Mouse (Mus musculus) midbrain, embryonic 13.5 days (tissue): ENCODE data around the gene Mrps21. TPM values are rescaled to one million over a fixed set of nuclear protein-coding genes. Genes with fewer than 3 reads are reported as not detected.
A peak's percentile ranks its signal among the peaks of the same experiment; 100 is the strongest.
"Not testable (repeated sequence)": the region's sequence is repeated elsewhere in the genome, so short reads cannot be mapped to it uniquely, and the experiment has no call there.

ENCODE experiments used
- ATAC-seq: fragments of 200-750 bp; cut with Nextera tagmentation; 2 replicates; pipeline ENCODE4 v1.8.0; 2017; ENCODE audit warnings: mild to moderate bottlenecking, moderate TSS enrichment, moderate library complexity
- H3K27ac ChIP-seq: fragments of 300-500 bp; sonication (generic); 2 replicates; pipeline ENCODE4 v1.5.1; 2015; ENCODE audit warnings: inconsistent platforms, mild to moderate bottlenecking, moderate library complexity
- H3K27me3 ChIP-seq: fragments of 300-500 bp; sonication (generic); 2 replicates; pipeline ENCODE4 v1.6.1; 2015; ENCODE audit warnings: mild to moderate bottlenecking, inconsistent platforms
- H3K36me3 ChIP-seq: fragments of 300-500 bp; sonication (generic); 2 replicates; pipeline ENCODE4 v1.6.1; 2015; ENCODE audit warnings: mild to moderate bottlenecking, inconsistent platforms
- H3K4me1 ChIP-seq: fragments of 300-500 bp; sonication (generic); replicated peaks from 2 replicates; pipeline ENCODE4 v1.6.1; 2015; ENCODE audit warnings: inconsistent platforms
- H3K4me2 ChIP-seq: fragments of 300-500 bp; sonication (generic); replicated peaks from 2 replicates; pipeline ENCODE4 v1.6.1; 2015; ENCODE audit warnings: moderate library complexity, mild to moderate bottlenecking, inconsistent platforms
- H3K4me3 ChIP-seq: fragments of 300-500 bp; sonication (generic); replicated peaks from 2 replicates; pipeline ENCODE4 v1.5.1; 2015; ENCODE audit warnings: mild to moderate bottlenecking, inconsistent platforms
- H3K9ac ChIP-seq: fragments of 300-500 bp; sonication (generic); replicated peaks from 2 replicates; pipeline ENCODE4 v1.6.1; 2015; ENCODE audit warnings: mild to moderate bottlenecking, inconsistent platforms
- H3K9me3 ChIP-seq: fragments of 300-500 bp; sonication (generic); 2 replicates; pipeline ENCODE4 v1.6.1; 2016; ENCODE audit warnings: mild to moderate bottlenecking, inconsistent platforms
- WGBS: fragments of 180-500 bp; shearing (Covaris S2); methylation state at CpG from one replicate; pipeline ENCODE4 v1.1.7; 2015; 5-methylcytosine and 5-hydroxymethylcytosine counted together
- polyA plus RNA-seq: library from polyadenylated mRNA; unstranded; fragments of >200 nt; fragmentation: Nextera tagmentation; extraction: Ambion mirVana; gene quantifications from 2 replicates; pipeline ENCODE4 v1.2.1, GENCODE M21; 2015

Gene Mrps21
- polyA plus RNA-seq, 1 experiment from 2014 or later: 340 TPM

GRCm38 (mm10) chr3:95901616-95902372, 30.5 kb upstream of the Mrps21 start:
- Histone ChIP-seq H3K27me3 (peaks cover 28% of the 10 kb centered on the region), H3K36me3 (peaks cover 6% of the 10 kb centered on the region; the same call in 1 of the 2 replicates), H3K27ac (no peak overlapping the region), H3K9me3 (no peaks in the 10 kb centered on the region), H3K4me3 (no peak overlapping the region), H3K4me1 (peaks cover 28% of the 10 kb centered on the region), H3K9ac (no peak overlapping the region), H3K4me2 (no peak overlapping the region)
- no peak for ATAC-seq
- WGBS: 68% methylated on average over 9 of the region's 9 CpGs

DNA sequence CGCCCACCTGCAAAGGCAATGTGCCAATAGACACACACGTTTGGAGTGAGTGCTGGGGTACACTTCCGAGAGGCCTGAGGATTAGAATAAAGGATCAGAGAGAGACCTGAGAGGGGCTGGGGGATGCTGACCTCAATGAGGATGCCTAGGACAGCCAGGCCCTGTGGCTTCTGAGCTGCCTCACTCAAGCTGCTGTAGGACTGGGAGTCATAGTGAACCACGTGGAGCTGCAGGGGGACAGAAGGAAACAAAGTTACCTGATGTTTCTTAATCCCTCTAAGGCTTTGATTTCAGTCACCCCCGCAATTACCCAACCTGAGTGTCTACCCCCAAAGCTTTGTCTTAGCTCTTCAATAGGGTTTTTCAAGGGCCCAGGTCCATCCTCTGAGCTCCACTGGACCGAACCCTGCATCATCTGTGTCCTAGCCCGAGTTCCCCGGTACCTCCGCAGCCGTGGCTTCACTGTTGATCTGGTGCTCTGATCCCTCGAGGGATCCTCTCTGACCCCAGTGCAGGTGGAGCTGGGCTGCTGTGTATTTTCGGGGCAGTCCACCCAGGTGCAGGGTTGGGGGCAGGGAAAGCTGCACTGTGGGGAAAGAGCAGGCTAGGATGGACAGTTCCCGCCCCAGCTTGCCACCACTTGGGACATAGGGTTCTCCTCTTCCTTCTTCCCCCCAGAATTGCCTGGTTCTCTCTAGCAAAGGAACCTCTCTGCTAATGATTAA, 28.6 kb upstream of the Mrps21 start:
- H3K27me3 ChIP-seq: peaks cover 24% of the 10 kb centered on the region
- WGBS: 75% methylated on average over 13 of the region's 13 CpGs
- H3K36me3 ChIP-seq: peaks cover 6% of the 10 kb centered on the region; the same call in 1 of the 2 replicates
- H3K4me3 ChIP-seq: no peak overlapping the region
- H3K9me3 ChIP-seq: no peaks in the 10 kb centered on the region
- ATAC-seq: no peak
- H3K4me2 ChIP-seq: no peak overlapping the region
- H3K9ac ChIP-seq: 0 out of 2 replicates have a peak overlapping the region, but pooled peaks have one; percentile 2
- H3K4me1 ChIP-seq: peaks cover 24% of the 10 kb centered on the region
- H3K27ac ChIP-seq: no peak overlapping the region

DNA sequence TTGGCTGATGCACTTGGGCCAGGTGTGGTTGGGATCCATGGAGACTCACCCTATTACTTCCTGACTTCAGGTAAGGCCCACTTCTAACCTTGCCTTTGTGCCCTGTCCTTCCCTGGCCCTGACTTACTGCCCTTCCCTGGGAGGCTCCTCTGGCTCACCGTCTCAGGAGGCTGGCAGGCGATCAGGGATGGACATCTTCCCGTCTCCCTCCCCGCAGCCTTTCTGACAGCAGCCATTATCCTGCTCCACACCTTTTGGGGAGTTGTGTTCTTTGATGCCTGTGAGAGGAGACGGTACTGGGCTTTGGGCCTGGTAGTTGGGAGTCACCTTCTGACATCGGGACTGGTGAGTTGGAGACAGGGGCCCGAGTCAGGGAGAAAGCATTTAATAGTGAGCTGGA, 24.2 kb upstream of the Mrps21 start:
- peaks cover 29% of the 10 kb centered on the region for H3K4me1 ChIP-seq
- peak overlapping the region; percentile 84 for H3K4me2 ChIP-seq
- H3K27me3 ChIP-seq: 0 out of 2 replicates have a peak, but pooled peaks cover 10% of the 10 kb centered on the region
- not testable (repeated sequence) for H3K27ac ChIP-seq, H3K36me3 ChIP-seq, H3K4me3 ChIP-seq, H3K9ac ChIP-seq, H3K9me3 ChIP-seq, ATAC-seq
- WGBS: 84% methylated on average over 7 of the region's 7 CpGs

DNA sequence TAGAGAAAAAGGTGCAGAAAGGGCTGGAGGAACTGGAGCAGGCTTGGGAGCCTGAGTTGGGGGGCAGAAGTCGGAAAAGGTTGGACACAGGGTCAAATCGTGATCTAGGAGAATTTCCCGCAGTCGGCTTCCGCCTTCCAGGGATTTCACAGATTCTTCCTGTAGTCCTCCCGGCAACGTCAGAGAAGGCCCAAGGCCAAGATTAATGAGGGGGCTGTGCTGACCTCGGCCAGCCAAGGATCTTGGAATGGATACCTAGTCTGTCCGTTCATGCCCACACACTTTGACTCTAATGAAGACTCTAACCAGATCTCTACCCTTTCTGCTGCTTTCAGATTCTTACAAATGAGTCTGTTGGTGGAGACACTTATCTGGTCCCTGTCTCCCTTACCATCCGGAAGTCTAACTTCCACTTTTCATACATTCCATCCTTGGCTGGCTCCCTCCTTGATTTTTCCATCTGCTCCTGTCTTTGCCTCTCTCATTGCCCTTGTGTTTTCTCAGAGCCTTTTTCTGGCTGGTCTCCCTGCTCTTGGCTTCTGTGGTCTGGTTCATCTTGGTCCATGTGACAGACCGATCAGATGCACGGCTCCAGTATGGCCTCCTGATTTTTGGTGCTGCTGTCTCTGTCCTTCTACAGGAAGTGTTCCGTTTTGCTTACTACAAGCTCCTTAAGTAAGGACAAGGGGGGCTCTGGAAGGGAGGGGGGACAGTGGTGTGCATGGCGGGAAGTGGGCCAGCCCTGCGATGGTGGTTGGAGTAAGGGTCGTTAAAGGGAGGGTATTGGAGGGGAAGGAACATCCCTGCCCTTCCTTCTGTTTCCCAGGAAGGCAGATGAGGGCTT, 23.2 kb upstream of the Mrps21 start:
- H3K4me2 ChIP-seq: peak overlapping the region; percentile 84
- H3K4me3 ChIP-seq: peak overlapping the region; percentile 67
- peaks cover 29% of the 10 kb centered on the region for H3K4me1 ChIP-seq
- H3K36me3 ChIP-seq: peaks cover 6% of the 10 kb centered on the region; the same call in 1 of the 2 replicates
- WGBS: 17% methylated on average over 16 of the region's 16 CpGs
- 0 out of 2 replicates have a peak, but pooled peaks cover 10% of the 10 kb centered on the region for H3K27me3 ChIP-seq
- peak overlapping the region; percentile 42 for H3K27ac ChIP-seq
- peak overlapping the region; percentile 82 for H3K9ac ChIP-seq
- ATAC-seq: 0 out of 2 replicates have a peak, but pooled peaks have one; percentile 4
- no peaks in the 10 kb centered on the region for H3K9me3 ChIP-seq

DNA sequence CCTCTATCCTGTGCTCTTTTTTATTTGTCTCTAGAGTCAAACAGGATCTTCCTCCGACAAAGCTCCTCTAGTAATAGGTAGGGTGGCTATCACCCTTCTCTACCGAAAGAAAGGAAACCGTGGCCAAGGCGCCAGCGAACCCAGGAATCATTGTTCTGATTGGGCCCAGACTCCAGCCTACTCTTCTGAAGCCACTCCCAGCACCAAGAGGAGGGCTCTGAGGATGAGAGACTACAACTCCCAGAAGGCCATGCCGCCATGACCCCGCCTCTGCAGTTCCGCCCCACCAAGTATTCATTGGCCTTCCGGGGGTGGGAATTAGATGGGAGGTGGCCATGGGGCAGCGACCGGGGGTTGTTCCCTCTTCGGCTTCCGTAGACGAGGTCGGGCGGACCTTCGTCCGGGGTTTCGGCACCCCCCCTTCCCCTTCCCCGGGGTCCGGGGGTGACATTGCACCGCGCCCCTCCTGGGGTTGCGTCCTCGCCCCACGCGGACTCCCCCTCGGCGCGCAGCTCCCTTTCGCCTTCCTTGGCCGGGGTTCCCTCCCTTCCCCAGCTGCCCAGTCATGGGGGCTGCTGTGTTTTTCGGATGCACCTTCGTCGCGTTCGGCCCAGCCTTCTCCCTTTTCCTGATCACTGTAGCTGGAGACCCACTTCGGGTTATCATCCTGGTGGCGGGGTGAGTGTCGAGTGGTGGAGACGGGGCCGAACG, 22.4 kb upstream of the Mrps21 start, which contains the start of gene Aph1a:
TSS of gene Aph1a (plus strand) at position 364 of the 711 bp plus-strand sequence.
- WGBS: under 1% methylated on average over 24 of the region's 43 CpGs
- peak within 1 kb of the TSS; percentile 49 for H3K27ac ChIP-seq
- peak; percentile 99 for ATAC-seq

DNA sequence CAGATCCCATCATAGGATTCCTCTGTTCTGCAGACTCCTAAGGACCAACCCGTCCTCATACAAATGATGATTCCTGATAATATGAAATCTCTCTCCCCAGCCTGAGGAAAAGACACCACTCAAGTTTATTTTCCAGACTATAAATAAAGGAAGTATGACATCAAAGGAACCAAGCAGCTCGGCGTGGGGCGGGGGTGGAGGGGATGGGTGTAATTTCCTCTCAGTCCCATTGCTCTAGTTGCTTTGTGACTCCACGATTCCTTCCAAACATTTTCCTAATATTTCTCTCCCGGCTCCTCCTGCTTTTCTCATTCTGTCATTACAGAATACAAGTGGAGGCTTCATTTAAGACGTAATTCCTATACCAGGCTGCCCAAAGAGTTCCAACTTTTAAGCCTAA, 21.8 kb upstream of the Mrps21 start:
- peak overlapping the region; percentile 51 for H3K4me2 ChIP-seq
- H3K4me3 ChIP-seq: peak overlapping the region; percentile 67
- 0 out of 2 replicates have a peak, but pooled peaks cover 10% of the 10 kb centered on the region for H3K27me3 ChIP-seq
- peaks cover 29% of the 10 kb centered on the region for H3K4me1 ChIP-seq
- WGBS: 29% methylated on average over 7 of the region's 7 CpGs
- no peak for ATAC-seq
- peaks cover 6% of the 10 kb centered on the region; the same call in 1 of the 2 replicates for H3K36me3 ChIP-seq
- peak overlapping the region; percentile 15; the same call in 1 of the 2 replicates for H3K9ac ChIP-seq
- H3K27ac ChIP-seq: peak overlapping the region; percentile 49
- no peaks in the 10 kb centered on the region for H3K9me3 ChIP-seq

More for the DNA sequence above, 22.4 kb upstream of the Mrps21 start, which contains the start of gene Aph1a:
- H3K36me3 ChIP-seq, H3K9me3 ChIP-seq: not testable (repeated sequence)
- Histone ChIP-seq H3K9ac (peak within 1 kb of the TSS; percentile 82), H3K4me1 (peaks cover 29% of the 10 kb centered on the region), H3K4me3 (peak within 1 kb of the TSS; percentile 67), H3K4me2 (peak within 1 kb of the TSS; percentile 84), H3K27me3 (0 out of 2 replicates have a peak, but pooled peaks cover 10% of the 10 kb centered on the region)

- Histone ChIP-seq H3K4me1 (peaks cover 29% of the 10 kb centered on the region), H3K9ac (no peak overlapping the region; the same call in 1 of the 2 replicates), H3K4me2 (no peak overlapping the region), H3K36me3 (0 out of 2 replicates have a peak, but pooled peaks cover under 1% of the 10 kb centered on the region), H3K27me3 (0 out of 2 replicates have a peak, but pooled peaks cover 10% of the 10 kb centered on the region), H3K4me3 (no peak overlapping the region), H3K27ac (no peak overlapping the region; the same call in 1 of the 2 replicates), H3K9me3 (no peaks in the 10 kb centered on the region)
- WGBS: 43% methylated on average over 11 of the region's 11 CpGs
- ATAC-seq: no peak
These were observed 21.0 kb upstream of the Mrps21 start for GRCm38 (mm10) chr3:95892066-95893052.

DNA sequence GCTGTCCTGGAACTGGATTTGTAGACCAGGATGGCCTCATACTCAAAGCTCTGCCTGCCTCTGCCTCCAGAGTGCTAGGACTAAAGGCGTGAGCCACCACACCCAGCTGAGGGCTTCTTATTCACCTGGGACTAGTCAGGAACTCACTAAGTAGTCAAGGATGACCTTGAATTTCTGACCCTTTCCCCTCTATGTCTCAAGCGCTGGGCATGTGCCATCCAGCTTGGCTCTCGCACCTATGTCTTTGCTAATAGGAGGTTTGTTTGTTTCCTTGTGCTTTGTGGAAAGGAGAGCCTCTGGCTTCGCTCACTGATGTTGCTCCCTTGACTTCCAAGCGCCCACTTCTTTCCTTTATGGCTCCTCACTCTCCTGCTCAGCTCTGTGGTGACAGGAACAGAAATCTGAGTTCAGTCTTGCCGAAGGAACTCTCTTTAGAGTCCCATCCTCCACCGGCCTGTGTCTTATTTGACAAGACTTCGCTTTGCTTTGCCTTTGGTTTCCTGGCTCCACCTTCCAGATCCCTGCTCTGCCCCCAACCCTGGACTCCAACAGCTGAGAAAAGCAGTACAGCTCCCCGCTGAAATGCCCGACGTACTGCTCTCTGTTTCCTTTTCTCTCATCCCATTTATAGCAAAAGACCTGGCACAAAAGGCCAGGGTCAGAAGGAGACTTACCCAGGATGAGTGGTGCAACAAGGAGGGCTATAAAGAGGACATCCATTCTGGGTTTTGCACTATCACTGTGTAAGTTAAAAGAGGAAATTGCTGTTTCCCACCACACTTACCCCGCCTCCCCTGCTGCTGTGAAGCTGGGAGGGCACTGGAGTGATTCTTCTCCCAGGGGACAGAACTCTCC, 20.1 kb upstream of the Mrps21 start, which contains the start of gene BC028528:
TSS of gene BC028528 (minus strand) at position 795 of the 855 bp plus-strand sequence.
- Histone ChIP-seq H3K4me2 (no peak within 1 kb of the TSS), H3K9me3 (no peaks in the 10 kb centered on the region), H3K27me3 (0 out of 2 replicates have a peak, but pooled peaks cover 10% of the 10 kb centered on the region), H3K36me3 (no peaks in the 10 kb centered on the region), H3K4me3 (no peak within 1 kb of the TSS), H3K27ac (no peak within 1 kb of the TSS; the same call in 1 of the 2 replicates), H3K4me1 (peaks cover 29% of the 10 kb centered on the region), H3K9ac (peak within 1 kb of the TSS; percentile 30; the same call in 1 of the 2 replicates)
- WGBS: 27% methylated on average over 12 of the region's 12 CpGs
- no peak for ATAC-seq

GRCm38 (mm10) chr3:95889664-95890063, 18.3 kb upstream of the Mrps21 start:
- no peaks in the 10 kb centered on the region for H3K9me3 ChIP-seq
- ATAC-seq: no peak
- H3K27ac ChIP-seq: no peak overlapping the region
- H3K4me3 ChIP-seq: no peak overlapping the region
- H3K27me3 ChIP-seq: peaks cover 13% of the 10 kb centered on the region; the same call in 1 of the 2 replicates
- H3K4me2 ChIP-seq: no peak overlapping the region
- peaks cover 16% of the 10 kb centered on the region for H3K4me1 ChIP-seq
- H3K36me3 ChIP-seq: no peaks in the 10 kb centered on the region
- WGBS: 85% methylated on average over 3 of the region's 3 CpGs
- no peak overlapping the region for H3K9ac ChIP-seq
